10 mouse cellular contexts compared by ENCODE assay signal in genomic region chr13:43616551-43616950, GRCm38 (mm10). TPM values are rescaled to one million over a fixed set of nuclear protein-coding genes. Genes with fewer than 3 reads are reported as not detected.
DNase-seq lines count a peak whose midpoint lies in the region; ATAC-seq and TF ChIP-seq lines count a peak whose summit lies in the region.
"Had no signal": no experiment of that assay in that cellular context is flagged by ENCODE, and none has a peak within 500 bp of the region (broad histone marks: within the 10 kb centered on the region; RNA-seq: fewer than 3 reads in every experiment).

No protein-coding gene starts in this region.

- peak overlapping the region; percentile 98 for H3K4me2 ChIP-seq in heart, embryonic 15.5 days
- H3K4me2 ChIP-seq in hindbrain, embryonic 14.5 days (replicated peaks): peak overlapping the region; percentile 67
- peak overlapping the region; percentile 52 for H3K4me2 ChIP-seq in midbrain, embryonic 15.5 days

- WGBS in heart, embryonic 15.5 days: 36% methylated on average over 6 of the region's 6 CpGs
- 23% methylated on average over 6 of the region's 6 CpGs for WGBS in heart, adult 2 months
- 14% methylated on average over 6 of the region's 6 CpGs for WGBS in hindbrain, embryonic 14.5 days
- 12% methylated on average over 6 of the region's 6 CpGs for WGBS in midbrain, embryonic 15.5 days

- no peak for TF ChIP-seq CTCF in heart, adult 2 months (IDR thresholded peaks at IDR 0.05)

- H3K27me3 ChIP-seq in heart, embryonic 15.5 days: 0 out of 2 replicates have a peak, but pooled peaks cover 7% of the 10 kb centered on the region
- H3K27me3 ChIP-seq in heart, adult 2 months (ENCODE audit: control insufficient read depth, insufficient read depth, low read length): peaks cover 4% of the 10 kb centered on the region
- H3K27me3 ChIP-seq in hindbrain, embryonic 14.5 days (ENCODE audit: control insufficient read depth, insufficient read depth, low read length): no peaks in the 10 kb centered on the region
- H3K27me3 ChIP-seq in midbrain, embryonic 15.5 days (replicated peaks): no peaks in the 10 kb centered on the region

- H3K9ac ChIP-seq in heart, embryonic 15.5 days: no peak overlapping the region
- no peak overlapping the region for H3K9ac ChIP-seq in heart, adult 2 months (ENCODE audit: low read depth, low read length)
- H3K9ac ChIP-seq in hindbrain, embryonic 14.5 days: peak overlapping the region; percentile 84
- H3K9ac ChIP-seq in midbrain, embryonic 15.5 days: peak overlapping the region; percentile 63; the same call in 1 of the 2 replicates

- TF ChIP-seq POLR2A in heart, adult 2 months (IDR thresholded peaks at IDR 0.05; ENCODE audit: insufficient read depth, low read depth, low read length): no peak

- no peaks in the 10 kb centered on the region for H3K36me3 ChIP-seq in heart, embryonic 15.5 days
- H3K36me3 ChIP-seq in heart, adult 2 months (ENCODE audit: control insufficient read depth, insufficient read depth, low read length): no peaks in the 10 kb centered on the region
- no peaks in the 10 kb centered on the region for H3K36me3 ChIP-seq in hindbrain, embryonic 14.5 days (replicated peaks; ENCODE audit: control insufficient read depth, insufficient read depth)
- H3K36me3 ChIP-seq in midbrain, embryonic 15.5 days (replicated peaks): no peaks in the 10 kb centered on the region

- ATAC-seq in heart, embryonic 15.5 days (replicated peaks; ENCODE audit: insufficient number of reproducible peaks, insufficient read depth, low FRiP score, low read depth): no peak
- no peak for ATAC-seq in hindbrain, embryonic 14.5 days (ENCODE audit: low FRiP score)
- no peak for ATAC-seq in midbrain, embryonic 15.5 days (replicated peaks)

- DNase-seq in heart, adult 2 months: no peak
- DNase-seq in cerebellum, adult 9-11 months: peak; percentile 81
- no peak for DNase-seq in hindbrain, embryonic 14.5 days (ENCODE audit: low spot score)
- DNase-seq in thymus, postnatal 14 days: no peak
- DNase-seq in frontal cortex, postnatal 10 days (ENCODE audit: low spot score in 2 of 2): no peak
- DNase-seq in ovary, postnatal 36 days (ENCODE audit: low spot score): no peak

- no peak for TF ChIP-seq EP300 in heart, adult 2 months (IDR thresholded peaks at IDR 0.05; ENCODE audit: insufficient read depth, low read depth, low read length)

- H3K27ac ChIP-seq in heart, embryonic 15.5 days: no peak overlapping the region
- no peak overlapping the region for H3K27ac ChIP-seq in heart, adult 2 months
- peak overlapping the region; percentile 47; the same call in 1 of the 2 replicates for H3K27ac ChIP-seq in hindbrain, embryonic 14.5 days
- H3K27ac ChIP-seq in midbrain, embryonic 15.5 days: no peak overlapping the region

- peak overlapping the region; percentile 86 for H3K4me3 ChIP-seq in heart, embryonic 15.5 days
- H3K4me3 ChIP-seq in heart, adult 2 months: no peak overlapping the region
- peak overlapping the region; percentile 75 for H3K4me3 ChIP-seq in hindbrain, embryonic 14.5 days (replicated peaks; ENCODE audit: low read length)
- peak overlapping the region; percentile 58 for H3K4me3 ChIP-seq in midbrain, embryonic 15.5 days

- no peaks in the 10 kb centered on the region for H3K79me2 ChIP-seq in heart, adult 2 months (replicated peaks; ENCODE audit: control insufficient read depth, insufficient read depth, low read length)

- H3K9me3 ChIP-seq in heart, embryonic 15.5 days (replicated peaks): no peaks in the 10 kb centered on the region
- no peaks in the 10 kb centered on the region for H3K9me3 ChIP-seq in hindbrain, embryonic 14.5 days (ENCODE audit: control insufficient read depth, low read length)
- no peaks in the 10 kb centered on the region for H3K9me3 ChIP-seq in midbrain, embryonic 15.5 days

- intact Hi-C loops in heart, adult 2 months (cut with DNase I): no loop called here

- peaks cover 24% of the 10 kb centered on the region for H3K4me1 ChIP-seq in heart, embryonic 15.5 days (replicated peaks)
- H3K4me1 ChIP-seq in heart, adult 2 months (ENCODE audit: control insufficient read depth, insufficient read depth, low read length): peaks cover 2% of the 10 kb centered on the region; the same call in 1 of the 2 replicates
- peaks cover 18% of the 10 kb centered on the region for H3K4me1 ChIP-seq in hindbrain, embryonic 14.5 days (replicated peaks; ENCODE audit: control insufficient read depth, insufficient read depth, low read length)
- H3K4me1 ChIP-seq in midbrain, embryonic 15.5 days: peaks cover 24% of the 10 kb centered on the region

RNA-seq across cellular contexts. Expression of gene Rnf182, which starts 1.0 kb away (rescaled TPM):
- polyA plus RNA-seq in heart, embryonic 15.5 days (2015; fragmentation: Nextera tagmentation; extraction: Ambion mirVana): 1.9 and 2.8 TPM in 2 replicates
- under 1 TPM; 0.05 to 0.07 TPM for total RNA-seq in heart, adult 2 months (2021)
- 0.12 and 0.16 TPM in 2 replicates for polyA plus RNA-seq in heart, adult 2 months (2012; rRNA removed)
- 35.6 and 35.8 TPM in 2 replicates for polyA plus RNA-seq in hindbrain, embryonic 14.5 days (2014; fragmentation: Nextera tagmentation; extraction: Ambion mirVana)
- 29.4 and 32.8 TPM in 2 replicates for polyA plus RNA-seq in midbrain, embryonic 15.5 days (2015; fragmentation: Nextera tagmentation; extraction: Ambion mirVana)
- total RNA-seq: neutrophil, adult 5-6 weeks had no signal
- polyA plus RNA-seq: erythroblast, embryonic 14.5 days had no signal

RNA-seq across cellular contexts. Expression of gene Mcur1, which starts 56.6 kb away (rescaled TPM):
- polyA plus RNA-seq in heart, embryonic 15.5 days (2015; fragmentation: Nextera tagmentation; extraction: Ambion mirVana): 17.2 and 17.3 TPM in 2 replicates
- 10 to 100 TPM; 43.9 to 49.8 TPM for total RNA-seq in heart, adult 2 months (2021)
- 26.4 and 41.6 TPM in 2 replicates for polyA plus RNA-seq in heart, adult 2 months (2012; rRNA removed)
- polyA plus RNA-seq in hindbrain, embryonic 14.5 days (2014; fragmentation: Nextera tagmentation; extraction: Ambion mirVana): 8.6 and 9.5 TPM in 2 replicates
- 6.4 and 7.2 TPM in 2 replicates for polyA plus RNA-seq in midbrain, embryonic 15.5 days (2015; fragmentation: Nextera tagmentation; extraction: Ambion mirVana)

Comparison
In these comparisons a context has a peak if more than half of its experiments do, and no peak if none do; other contexts are left out.
1. H3K9ac ChIP-seq: peak in hindbrain, embryonic 14.5 days (single experiment) and midbrain, embryonic 15.5 days (single experiment); none in heart, embryonic 15.5 days (single experiment) and heart, adult 2 months (single experiment).
2. Peak in every context shown above with its lines, with median percentiles within 50 percentile points of each other: H3K4me2 ChIP-seq.